Mouse (Mus musculus) ES-Bruce4 (cell line): Measurements from ENCODE around the gene Gm10718. TPM values are rescaled to one million over a fixed set of nuclear protein-coding genes. Genes with fewer than 3 reads are reported as not detected.
"Not testable (repeated sequence)": the region's sequence is repeated elsewhere in the genome, so short reads cannot be mapped to it uniquely, and the experiment has no call there.

Experiments
- H3K27ac ChIP-seq: 2 replicates; pipeline ENCODE4 v1.5.1; 2012; ENCODE audit warnings: low read length, inconsistent platforms; ENCODE audit not compliant: insufficient read depth
- H3K27me3 ChIP-seq: 2 replicates; pipeline ENCODE4 v1.6.1; 2012; ENCODE audit warnings: mild to moderate bottlenecking, low read length, inconsistent platforms; ENCODE audit not compliant: control insufficient read depth, poor library complexity, insufficient read depth, severe bottlenecking
- H3K36me3 ChIP-seq: 2 replicates; pipeline ENCODE4 v1.6.1; 2012; ENCODE audit warnings: inconsistent platforms, mild to moderate bottlenecking, low read length, moderate library complexity; ENCODE audit not compliant: control insufficient read depth, poor library complexity, insufficient read depth, severe bottlenecking
- H3K4me1 ChIP-seq: one replicate; pipeline ENCODE4 v1.8.1; 2011; ENCODE audit warnings: low read length; ENCODE audit not compliant: control insufficient read depth, insufficient read depth
- H3K4me3 ChIP-seq: 2 replicates; pipeline ENCODE4 v1.5.1; 2011; ENCODE audit warnings: low read depth, mild to moderate bottlenecking, low read length
- H3K9ac ChIP-seq: 2 replicates; pipeline ENCODE4 v1.6.1; 2012; ENCODE audit warnings: low read depth, mild to moderate bottlenecking, inconsistent platforms; ENCODE audit not compliant: poor library complexity, severe bottlenecking
- H3K9me3 ChIP-seq: replicated peaks from 2 replicates; pipeline ENCODE4 v1.6.1; 2012; ENCODE audit warnings: mild to moderate bottlenecking, low read length, inconsistent platforms; ENCODE audit not compliant: control insufficient read depth, poor library complexity, insufficient read depth, severe bottlenecking
- polyA plus RNA-seq: library from polyadenylated mRNA; stranded (reverse); fragments of >200 nt; gene quantifications from 2 replicates; pipeline ENCODE4 v1.2.4, GENCODE M21; 2011; ENCODE audit warnings: low read depth; ENCODE audit not compliant: missing spikeins, insufficient read depth, insufficient read length

The Gm10718 gene
- polyA plus RNA-seq, 1 experiment: not detected

DNA sequence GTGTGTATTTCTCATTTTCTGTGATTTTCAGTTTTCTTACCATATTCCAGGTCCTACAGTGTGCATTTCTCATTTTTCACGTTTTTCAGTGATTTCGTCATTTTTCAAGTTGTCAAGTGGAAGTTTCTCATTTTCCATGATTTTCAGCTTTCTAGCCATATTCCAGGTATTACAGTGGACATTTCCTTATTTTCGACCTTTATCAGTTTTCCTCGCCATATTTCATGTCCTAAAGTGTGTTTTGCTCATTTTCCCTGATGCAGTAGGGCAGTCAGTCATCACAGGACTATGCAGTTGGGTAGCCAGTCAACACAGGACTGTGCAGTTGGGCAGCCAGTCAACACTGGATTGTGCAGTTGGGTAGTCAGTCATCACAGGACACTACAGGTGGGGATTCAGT, 14.8 kb downstream of the Gm10718 start:
- not testable (repeated sequence) for H3K9me3 ChIP-seq, H3K27me3 ChIP-seq, H3K4me1 ChIP-seq, H3K36me3 ChIP-seq, H3K27ac ChIP-seq, H3K4me3 ChIP-seq, H3K9ac ChIP-seq

Other genes starting within 250 kb of the Gm10718 start
- not detected in 2 replicates for gene Gm10722, start 22.6 kb upstream of the Gm10718 start, polyA plus RNA-seq
- gene Gm11168, start 20.2 kb upstream of the Gm10718 start, polyA plus RNA-seq: 7.8 and 8.3 TPM in 2 replicates
- not detected in 2 replicates for gene Gm10721, start 10.4 kb upstream of the Gm10718 start, polyA plus RNA-seq
- gene Gm10720, start 7.9 kb upstream of the Gm10718 start, polyA plus RNA-seq: not detected in 2 replicates
- 4.4 and 5.9 TPM in 2 replicates for gene Gm10719, start 6.1 kb upstream of the Gm10718 start, polyA plus RNA-seq
- 4.8 and 6.9 TPM in 2 replicates for gene Gm10717, start 1.9 kb downstream of the Gm10718 start, polyA plus RNA-seq
- not detected in 2 replicates for gene Gm17535, start 11.1 kb downstream of the Gm10718 start, polyA plus RNA-seq
- not detected in 2 replicates for gene Gm10715, start 13.3 kb downstream of the Gm10718 start, polyA plus RNA-seq